Mouse (Mus musculus) heart, postnatal 0 days (tissue): ENCODE measurements around the gene Cdhr2.

ENCODE experiments used
- CTCF ChIP-seq: IDR thresholded peaks from 2 replicates; pipeline ENCODE4 v1.5.1; 2016; ENCODE audit warnings: antibody characterized with exemption, control low read depth, low read depth
- EP300 ChIP-seq: IDR thresholded peaks from 2 replicates; pipeline ENCODE4 v1.6.1; 2016; ENCODE audit warnings: antibody characterized with exemption, low read depth

DNA sequence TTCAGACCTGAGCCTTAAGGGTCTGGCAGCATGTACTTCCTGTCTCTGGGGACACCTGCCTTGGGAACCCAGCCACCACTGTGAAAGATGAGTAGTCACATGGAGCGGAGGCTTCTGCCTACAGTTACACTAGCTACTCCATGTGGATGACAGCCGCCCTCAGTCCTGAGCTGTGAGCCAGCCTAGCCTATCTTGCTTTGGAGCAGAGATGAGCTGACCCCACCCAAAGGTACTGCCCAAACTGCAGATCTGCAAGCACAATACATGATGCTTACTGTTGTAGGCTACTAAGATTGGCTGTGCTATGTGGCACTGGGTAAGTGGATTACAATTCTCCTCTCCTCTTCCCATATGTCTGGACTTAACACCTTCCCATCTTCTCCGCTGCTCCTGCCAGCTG is 79.8 kb downstream of the Cdhr2 start:
- TF ChIP-seq EP300 (no peak), CTCF (no peak)
